Mouse (Mus musculus): Measurements from ENCODE around the gene Mterf1b. TPM values are rescaled to one million over a fixed set of nuclear protein-coding genes. Genes with fewer than 3 reads are reported as not detected.
A peak's percentile ranks its signal among the peaks of the same experiment; 100 is the strongest.
"Not testable (repeated sequence)": the region's sequence is repeated elsewhere in the genome, so short reads cannot be mapped to it uniquely, and the experiment has no call there.

Mterf1b gene
- 2.7 and 3.1 TPM in 2 replicates for polyA plus RNA-seq (2016; fragmentation: Nextera tagmentation; extraction: Ambion mirVana)

GRCm38 (mm10) chr5:4191671-4192480 lies at the start of gene Mterf1b:
TSS of gene Mterf1b (plus strand) at chr5:4192367.
- peak; percentile 99 for ATAC-seq (ENCODE audit: insufficient number of reproducible peaks, low FRiP score)
- H3K9ac ChIP-seq: peak within 1 kb of the TSS; percentile 60

GRCm38 (mm10) chr5:4159418-4160071 lies 32.6 kb upstream of the Mterf1b start:
- not testable (repeated sequence) for H3K4me2 ChIP-seq; H3K4me3 ChIP-seq; H3K9ac ChIP-seq; H3K9me3 ChIP-seq (replicated peaks); H3K4me1 ChIP-seq (replicated peaks); H3K27ac ChIP-seq (ENCODE audit: poor library complexity, severe bottlenecking); H3K36me3 ChIP-seq; ATAC-seq (ENCODE audit: insufficient number of reproducible peaks, low FRiP score); H3K27me3 ChIP-seq (replicated peaks)
- 84% methylated on average over 5 of the region's 5 CpGs for WGBS

More at GRCm38 (mm10) chr5:4191671-4192480, at the start of gene Mterf1b:
- H3K9me3 ChIP-seq (replicated peaks); H3K27me3 ChIP-seq (replicated peaks); H3K27ac ChIP-seq (ENCODE audit: poor library complexity, severe bottlenecking); H3K4me1 ChIP-seq (replicated peaks); H3K36me3 ChIP-seq: not testable (repeated sequence)
- peak within 1 kb of the TSS; percentile 51 for H3K4me3 ChIP-seq
- 56% methylated on average over 12 of the region's 37 CpGs for WGBS
- H3K4me2 ChIP-seq: peak within 1 kb of the TSS; percentile 71

GRCm38 (mm10) chr5:4161554-4161953 lies 30.6 kb upstream of the Mterf1b start:
- H3K9ac ChIP-seq: no peak overlapping the region
- H3K9me3 ChIP-seq (replicated peaks): no peaks in the 10 kb centered on the region
- no peaks in the 10 kb centered on the region; the same call in 1 of the 2 replicates for H3K27me3 ChIP-seq (replicated peaks)
- H3K27ac ChIP-seq (ENCODE audit: poor library complexity, severe bottlenecking): no peak overlapping the region
- no peaks in the 10 kb centered on the region for H3K4me1 ChIP-seq (replicated peaks)
- ATAC-seq (ENCODE audit: insufficient number of reproducible peaks, low FRiP score): no peak
- no peak overlapping the region for H3K4me2 ChIP-seq
- no peak overlapping the region for H3K4me3 ChIP-seq
- 82% methylated on average over 3 of the region's 3 CpGs for WGBS
- H3K36me3 ChIP-seq: no peaks in the 10 kb centered on the region

- Histone ChIP-seq H3K27ac (ENCODE audit: poor library complexity, severe bottlenecking) (no peak overlapping the region), H3K4me3 (no peak overlapping the region), H3K27me3 (replicated peaks) (no peaks in the 10 kb centered on the region; the same call in 1 of the 2 replicates), H3K4me2 (no peak overlapping the region), H3K9me3 (replicated peaks) (no peaks in the 10 kb centered on the region), H3K36me3 (no peaks in the 10 kb centered on the region), H3K9ac (no peak overlapping the region), H3K4me1 (replicated peaks) (no peaks in the 10 kb centered on the region)
- no peak for ATAC-seq (ENCODE audit: insufficient number of reproducible peaks, low FRiP score)
- whole genome bisulfite sequencing: 66% methylated on average over 7 of the region's 7 CpGs
Observed at GRCm38 (mm10) chr5:4162461-4162860, 29.7 kb upstream of the Mterf1b start.

- H3K36me3 ChIP-seq; H3K9ac ChIP-seq; H3K27me3 ChIP-seq (replicated peaks); H3K4me2 ChIP-seq; H3K4me1 ChIP-seq (replicated peaks); H3K9me3 ChIP-seq (replicated peaks); H3K4me3 ChIP-seq; H3K27ac ChIP-seq (ENCODE audit: poor library complexity, severe bottlenecking); ATAC-seq (ENCODE audit: insufficient number of reproducible peaks, low FRiP score): not testable (repeated sequence)
- 72% methylated on average over 6 of the region's 6 CpGs for WGBS
Observed at GRCm38 (mm10) chr5:4167813-4168529, 24.2 kb upstream of the Mterf1b start.

GRCm38 (mm10) chr5:4168530-4168926 lies 23.6 kb upstream of the Mterf1b start:
- not testable (repeated sequence) for H3K9ac ChIP-seq; H3K27me3 ChIP-seq (replicated peaks); H3K4me3 ChIP-seq; H3K27ac ChIP-seq (ENCODE audit: poor library complexity, severe bottlenecking); H3K4me1 ChIP-seq (replicated peaks); ATAC-seq (ENCODE audit: insufficient number of reproducible peaks, low FRiP score); H3K36me3 ChIP-seq; H3K9me3 ChIP-seq (replicated peaks); H3K4me2 ChIP-seq
- WGBS: 75% methylated on average over 4 of the region's 4 CpGs

GRCm38 (mm10) chr5:4176421-4176820 lies 15.7 kb upstream of the Mterf1b start:
- ATAC-seq (ENCODE audit: insufficient number of reproducible peaks, low FRiP score); H3K36me3 ChIP-seq; H3K4me2 ChIP-seq; H3K9me3 ChIP-seq (replicated peaks); H3K9ac ChIP-seq; H3K4me1 ChIP-seq (replicated peaks); H3K4me3 ChIP-seq; H3K27ac ChIP-seq (ENCODE audit: poor library complexity, severe bottlenecking); H3K27me3 ChIP-seq (replicated peaks): not testable (repeated sequence)
- 77% methylated on average over 3 of the region's 3 CpGs for WGBS

- Histone ChIP-seq H3K27me3 (replicated peaks) (no peaks in the 10 kb centered on the region), H3K4me3 (no peak overlapping the region), H3K36me3 (no peaks in the 10 kb centered on the region), H3K4me1 (replicated peaks) (no peaks in the 10 kb centered on the region), H3K27ac (ENCODE audit: poor library complexity, severe bottlenecking) (no peak overlapping the region), H3K9ac (no peak overlapping the region), H3K4me2 (no peak overlapping the region), H3K9me3 (replicated peaks) (no peaks in the 10 kb centered on the region)
- 77% methylated on average over 6 of the region's 6 CpGs for WGBS
- no peak for ATAC-seq (ENCODE audit: insufficient number of reproducible peaks, low FRiP score)
Observed at GRCm38 (mm10) chr5:4179364-4179763, 12.8 kb upstream of the Mterf1b start.

- H3K36me3 ChIP-seq: no peaks in the 10 kb centered on the region
- H3K9ac ChIP-seq: no peak overlapping the region
- no peak overlapping the region for H3K4me2 ChIP-seq
- H3K4me3 ChIP-seq: no peak overlapping the region
- 57% methylated on average over 4 of the region's 4 CpGs for WGBS
- no peak overlapping the region for H3K27ac ChIP-seq (ENCODE audit: poor library complexity, severe bottlenecking)
- no peaks in the 10 kb centered on the region for H3K27me3 ChIP-seq (replicated peaks)
- no peak for ATAC-seq (ENCODE audit: insufficient number of reproducible peaks, low FRiP score)
- no peaks in the 10 kb centered on the region for H3K4me1 ChIP-seq (replicated peaks)
- no peaks in the 10 kb centered on the region for H3K9me3 ChIP-seq (replicated peaks)
Observed at GRCm38 (mm10) chr5:4186815-4187214, 5.4 kb upstream of the Mterf1b start.

- Histone ChIP-seq H3K9ac (peak overlapping the region; percentile 60), H3K4me3 (peak overlapping the region; percentile 51), H3K4me2 (peak overlapping the region; percentile 71)
- not testable (repeated sequence) for H3K4me1 ChIP-seq (replicated peaks); ATAC-seq (ENCODE audit: insufficient number of reproducible peaks, low FRiP score); H3K27ac ChIP-seq (ENCODE audit: poor library complexity, severe bottlenecking); H3K36me3 ChIP-seq; H3K9me3 ChIP-seq (replicated peaks); H3K27me3 ChIP-seq (replicated peaks)
- WGBS: 7% methylated on average over 16 of the region's 27 CpGs
Observed at GRCm38 (mm10) chr5:4192481-4193246, 497 bp downstream of the Mterf1b start.

Data from heart, embryonic 12.5 days (tissue).